In the genomic region with DNA sequence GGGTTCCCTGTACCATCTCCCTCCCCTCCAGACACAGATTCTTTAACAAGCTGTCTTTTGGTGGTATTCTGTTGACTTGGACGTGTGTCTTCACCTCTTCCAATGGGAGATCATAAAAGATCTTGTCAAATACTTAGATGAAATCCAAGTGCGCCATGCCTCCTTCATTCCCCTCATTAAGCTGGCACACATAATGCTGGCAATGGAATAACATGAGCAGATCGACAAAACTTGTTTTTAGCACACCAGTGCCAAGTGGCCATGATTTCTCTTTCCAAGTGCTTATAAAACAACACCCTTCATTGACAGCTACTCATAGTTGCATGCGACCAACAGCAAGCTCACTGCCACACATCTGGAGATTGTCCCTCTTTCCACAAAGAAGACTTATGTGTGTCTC, we compare ENCODE assay signal across 24 mouse cellular contexts. TPM values are rescaled to one million over a fixed set of nuclear protein-coding genes. Genes with fewer than 3 reads are reported as not detected.
DNase-seq lines count a peak whose midpoint lies in the region; ATAC-seq and TF ChIP-seq lines count a peak whose summit lies in the region.
"Had no signal": no experiment of that assay in that cellular context is flagged by ENCODE, and none has a peak within 500 bp of the region (broad histone marks: within the 10 kb centered on the region; RNA-seq: fewer than 3 reads in every experiment).

No protein-coding gene starts in this region.

- no peak overlapping the region for H3K27ac ChIP-seq in forebrain, embryonic 14.5 days (ENCODE audit: low read depth, low read length)
- H3K27ac ChIP-seq in forebrain, embryonic 10.5 days, result no peak overlapping the region
- no peak overlapping the region for H3K27ac ChIP-seq in forebrain, postnatal 0 days (ENCODE audit: low read depth, low read length)
- no peak overlapping the region for H3K27ac ChIP-seq in forebrain, embryonic 15.5 days (replicated peaks)
- H3K27ac ChIP-seq: embryonic facial prominence, embryonic 10.5 days; embryonic facial prominence, embryonic 12.5 days; forebrain, embryonic 13.5 days had no signal

- no peak for TF ChIP-seq CTCF in forebrain, postnatal 0 days (IDR thresholded peaks at IDR 0.05; ENCODE audit: low read depth)

- H3K27me3 ChIP-seq in forebrain, embryonic 14.5 days (replicated peaks; ENCODE audit: control insufficient read depth, insufficient read depth, low read length), result no peaks in the 10 kb centered on the region
- H3K27me3 ChIP-seq in forebrain, embryonic 10.5 days (ENCODE audit: poor library complexity, severe bottlenecking), result no peaks in the 10 kb centered on the region
- no peaks in the 10 kb centered on the region for H3K27me3 ChIP-seq in forebrain, postnatal 0 days (ENCODE audit: insufficient read depth, low read length)
- H3K27me3 ChIP-seq in forebrain, embryonic 15.5 days, result no peaks in the 10 kb centered on the region
- H3K27me3 ChIP-seq: CH12.LX; embryonic facial prominence, embryonic 12.5 days; forebrain, embryonic 13.5 days had no signal

- no peak overlapping the region for H3K4me2 ChIP-seq in forebrain, embryonic 14.5 days (ENCODE audit: low read length)
- H3K4me2 ChIP-seq in forebrain, postnatal 0 days (ENCODE audit: low read depth), result no peak overlapping the region
- no peak overlapping the region for H3K4me2 ChIP-seq in forebrain, embryonic 15.5 days (replicated peaks)
- H3K4me2 ChIP-seq: embryonic facial prominence, embryonic 12.5 days; forebrain, embryonic 13.5 days had no signal

- no peak overlapping the region for H3K9ac ChIP-seq in forebrain, embryonic 14.5 days (ENCODE audit: low read length)
- no peak overlapping the region for H3K9ac ChIP-seq in forebrain, postnatal 0 days
- no peak overlapping the region for H3K9ac ChIP-seq in forebrain, embryonic 15.5 days (replicated peaks)
- H3K9ac ChIP-seq: embryonic facial prominence, embryonic 12.5 days; forebrain, embryonic 13.5 days had no signal

- 84% methylated on average over 4 of the region's 4 CpGs for WGBS in forebrain, embryonic 14.5 days
- 89% methylated on average over 4 of the region's 4 CpGs for WGBS in forebrain, embryonic 10.5 days
- 63% methylated on average over 4 of the region's 4 CpGs for WGBS in forebrain, postnatal 0 days
- whole genome bisulfite sequencing in forebrain, embryonic 15.5 days, result 77% methylated on average over 4 of the region's 4 CpGs

- DNase-seq in cerebellum, postnatal 10 days, result peak; percentile 61 to 69
- DNase-seq in cerebellum, adult 11-12 months, result no peak
- peak; percentile 11 for DNase-seq in forebrain, embryonic 14.5 days (ENCODE audit: low spot score)
- DNase-seq in forebrain, embryonic 10.5 days (ENCODE audit: extremely low spot score, low spot score), result no peak
- DNase-seq in forebrain, postnatal 0 days, result peak; percentile 46
- DNase-seq in brain, adult 2 months (ENCODE audit: low read depth, low spot score), result peak; percentile 20
- no peak for DNase-seq in spleen, postnatal 36 days (ENCODE audit: low spot score in 2 of 2)
- DNase-seq: adrenal gland, adult 8-10 months; adrenal gland, postnatal 14 days; adrenal gland, postnatal 36 days; B cell, adult 2 months; cerebellum, adult 18-20 months; cerebellum, adult 8-10 months; cerebellum, postnatal 25 days had no signal

- no peak for ATAC-seq in forebrain, embryonic 14.5 days
- peak; percentile 65; the same call in 1 of the 2 replicates for ATAC-seq in forebrain, postnatal 0 days
- ATAC-seq in forebrain, embryonic 15.5 days (replicated peaks), result no peak
- ATAC-seq: activated CD4-positive, CD25-positive, alpha-beta regulatory T cell, adult 4 months; CD4-positive, CD25-positive, alpha-beta regulatory T cell, adult 4 months; forebrain, embryonic 13.5 days; Patski had no signal

- no peaks in the 10 kb centered on the region for H3K4me1 ChIP-seq in forebrain, embryonic 14.5 days (ENCODE audit: control insufficient read depth, insufficient read depth, low read length)
- H3K4me1 ChIP-seq in forebrain, embryonic 10.5 days, result no peaks in the 10 kb centered on the region
- H3K4me1 ChIP-seq in forebrain, postnatal 0 days (ENCODE audit: insufficient read depth), result no peaks in the 10 kb centered on the region
- H3K4me1 ChIP-seq in forebrain, embryonic 15.5 days, result no peaks in the 10 kb centered on the region
- H3K4me1 ChIP-seq: embryonic facial prominence, embryonic 10.5 days; embryonic facial prominence, embryonic 12.5 days; forebrain, embryonic 13.5 days had no signal

- H3K4me3 ChIP-seq in forebrain, embryonic 14.5 days (ENCODE audit: low read depth, low read length), result no peak overlapping the region
- H3K4me3 ChIP-seq in forebrain, embryonic 10.5 days, result no peak overlapping the region
- no peak overlapping the region for H3K4me3 ChIP-seq in forebrain, postnatal 0 days (ENCODE audit: low read depth, low read length)
- H3K4me3 ChIP-seq in forebrain, embryonic 15.5 days, result no peak overlapping the region
- H3K4me3 ChIP-seq: embryonic facial prominence, embryonic 10.5 days; embryonic facial prominence, embryonic 12.5 days; forebrain, embryonic 13.5 days had no signal

- H3K9me3 ChIP-seq in forebrain, embryonic 14.5 days (replicated peaks; ENCODE audit: control insufficient read depth, low read length), result no peaks in the 10 kb centered on the region
- no peaks in the 10 kb centered on the region for H3K9me3 ChIP-seq in forebrain, embryonic 10.5 days
- no peaks in the 10 kb centered on the region for H3K9me3 ChIP-seq in forebrain, postnatal 0 days (ENCODE audit: low read length)
- H3K9me3 ChIP-seq in forebrain, embryonic 15.5 days, result no peaks in the 10 kb centered on the region
- H3K9me3 ChIP-seq: embryonic facial prominence, embryonic 10.5 days; embryonic facial prominence, embryonic 12.5 days; forebrain, embryonic 13.5 days; G1E had no signal

- peaks cover 27% of the 10 kb centered on the region for H3K36me3 ChIP-seq in forebrain, embryonic 14.5 days (ENCODE audit: control insufficient read depth, insufficient read depth, low read length)
- no peaks in the 10 kb centered on the region for H3K36me3 ChIP-seq in forebrain, embryonic 10.5 days (replicated peaks)
- peaks cover 36% of the 10 kb centered on the region for H3K36me3 ChIP-seq in forebrain, postnatal 0 days (ENCODE audit: insufficient read depth)
- H3K36me3 ChIP-seq in forebrain, embryonic 15.5 days, result peaks cover 25% of the 10 kb centered on the region; the same call in 1 of the 2 replicates
- H3K36me3 ChIP-seq: embryonic facial prominence, embryonic 10.5 days; embryonic facial prominence, embryonic 12.5 days; G1E had no signal

RNA-seq across cellular contexts. Expression of gene Grem1, which starts 29.4 kb away (rescaled TPM):
- polyA plus RNA-seq in forebrain, embryonic 14.5 days (2014; fragmentation: Nextera tagmentation; extraction: Ambion mirVana), result 0.32 and 0.48 TPM in 2 replicates
- 0.62 and 0.68 TPM in 2 replicates for polyA plus RNA-seq in forebrain, embryonic 10.5 days (2016; fragmentation: Nextera tagmentation; extraction: Ambion mirVana)
- 2.5 and 3.4 TPM in 2 replicates for total RNA-seq in forebrain, postnatal 0 days (2014; rRNA removed)
- 0.58 and 1.1 TPM in 2 replicates for polyA plus RNA-seq in forebrain, postnatal 0 days (2015; fragmentation: Nextera tagmentation; extraction: Ambion mirVana)
- polyA plus RNA-seq in forebrain, embryonic 15.5 days (2015; fragmentation: Nextera tagmentation; extraction: Ambion mirVana), result 0.74 and 0.79 TPM in 2 replicates
- total RNA-seq: CH12.LX had no signal
- polyA plus RNA-seq: activated CD4-positive, CD25-positive, alpha-beta regulatory T cell, adult 4 months; CD4-positive, CD25-positive, alpha-beta regulatory T cell, adult 4 months; G1E had no signal

RNA-seq across cellular contexts. Expression of gene Scg5, which starts 41.0 kb away (rescaled TPM):
- polyA plus RNA-seq in forebrain, embryonic 14.5 days (2014; fragmentation: Nextera tagmentation; extraction: Ambion mirVana), result 224 and 229 TPM in 2 replicates
- 16.6 and 17.9 TPM in 2 replicates for polyA plus RNA-seq in forebrain, embryonic 10.5 days (2016; fragmentation: Nextera tagmentation; extraction: Ambion mirVana)
- 254 and 277 TPM in 2 replicates for total RNA-seq in forebrain, postnatal 0 days (2014; rRNA removed)
- polyA plus RNA-seq in forebrain, postnatal 0 days (2015; fragmentation: Nextera tagmentation; extraction: Ambion mirVana), result 363 and 388 TPM in 2 replicates
- polyA plus RNA-seq in forebrain, embryonic 15.5 days (2015; fragmentation: Nextera tagmentation; extraction: Ambion mirVana), result 193 and 207 TPM in 2 replicates
- total RNA-seq: CH12.LX; gastrocnemius, adult 18-20 months had no signal
- polyA plus RNA-seq: G1E had no signal

Comparison
In these comparisons a context has a peak if more than half of its experiments do, and no peak if none do; other contexts are left out.
1. DNase-seq: peak in cerebellum, postnatal 10 days (2 of 2), forebrain, embryonic 14.5 days (single experiment), forebrain, postnatal 0 days (single experiment) and brain, adult 2 months (single experiment); none in cerebellum, adult 11-12 months (single experiment), forebrain, embryonic 10.5 days (single experiment) and spleen, postnatal 36 days (0 of 2).
2. RNA of gene Scg5, which starts 41.0 kb away (polyA plus RNA-seq): 363 to 388 TPM in forebrain, postnatal 0 days, 224 to 229 TPM in forebrain, embryonic 14.5 days and 193 to 207 TPM in forebrain, embryonic 15.5 days; 16.6 to 17.9 TPM in forebrain, embryonic 10.5 days; every median in the first group is over 10 times any median in the second.